Mouse (Mus musculus): ENCODE measurements around the gene Bmx.

- TF ChIP-seq CTCF (IDR thresholded peaks at IDR 0.05; ENCODE audit: control insufficient read depth, insufficient read depth, insufficient replicate concordance, low read depth, low read length): no peak
- TF ChIP-seq POLR2A (IDR thresholded peaks at IDR 0.05; ENCODE audit: control insufficient read depth, low read depth, low read length): no peak
Observed at GRCm38 (mm10) chrX:164275536-164275935, 17.5 kb upstream of the Bmx start.
